Mouse (Mus musculus) heart, adult 2 months (tissue): Measurements from ENCODE around the gene Rmnd5b. TPM values are rescaled to one million over a fixed set of nuclear protein-coding genes. Genes with fewer than 3 reads are reported as not detected.
A peak's percentile ranks its signal among the peaks of the same experiment; 100 is the strongest.

Experiments
- DNase-seq, 2 experiments: peaks; one replicate each; pipeline ENCODE4 v3.0.0; 2021
- H3K27ac ChIP-seq: fragments of 200-600 bp; 2 replicates; pipeline ENCODE4 v1.8.1; 2022
- H3K27me3 ChIP-seq: fragments of 200-500 bp; 2 replicates; pipeline ENCODE4 v1.6.1; 2012; ENCODE audit warnings: mild to moderate bottlenecking, low read length, inconsistent platforms, mixed read lengths; ENCODE audit not compliant: control insufficient read depth, insufficient read depth
- H3K36me3 ChIP-seq: fragments of 200-500 bp; 2 replicates; pipeline ENCODE4 v1.6.1; 2012; ENCODE audit warnings: low read length, inconsistent platforms; ENCODE audit not compliant: control insufficient read depth, insufficient read depth
- H3K4me1 ChIP-seq: fragments of 200-500 bp; 2 replicates; pipeline ENCODE4 v1.6.1; 2011; ENCODE audit warnings: low read length; ENCODE audit not compliant: control insufficient read depth, insufficient read depth
- H3K4me3 ChIP-seq: fragments of 200-600 bp; 2 replicates; pipeline ENCODE4 v1.8.1; 2022
- H3K79me2 ChIP-seq: fragments of 200-500 bp; replicated peaks from 2 replicates; pipeline ENCODE4 v1.6.1; 2012; ENCODE audit warnings: mild to moderate bottlenecking, inconsistent platforms, low read length, moderate library complexity, mixed read lengths; ENCODE audit not compliant: control insufficient read depth, insufficient read depth
- H3K9ac ChIP-seq: fragments of 200-500 bp; 2 replicates; pipeline ENCODE4 v1.6.1; 2012; ENCODE audit warnings: low read depth, mild to moderate bottlenecking, control low read depth, inconsistent platforms, low read length, mixed read lengths
- CTCF ChIP-seq: fragments of 200-600 bp; IDR thresholded peaks from 2 replicates; pipeline ENCODE4 v1.8.1; 2022; ENCODE audit warnings: antibody characterized with exemption, mild to moderate bottlenecking, moderate library complexity
- EP300 ChIP-seq: fragments of 200-500 bp; IDR thresholded peaks from 2 replicates; pipeline ENCODE4 v1.6.1; 2011; ENCODE audit warnings: low read depth, low read length, control low read depth; ENCODE audit not compliant: insufficient read depth
- POLR2A ChIP-seq: fragments of 200-500 bp; IDR thresholded peaks from 2 replicates; pipeline ENCODE4 v1.6.1; 2011; ENCODE audit warnings: mild to moderate bottlenecking, low read depth, low read length, control low read depth; ENCODE audit not compliant: insufficient read depth
- WGBS: fragments of 180-500 bp; shearing (Covaris S2); methylation state at CpG from one replicate; pipeline ENCODE4 v1.1.7; 2018; 5-methylcytosine and 5-hydroxymethylcytosine counted together
- intact Hi-C: fragments of 180-260 bp; cut with DNase I; formaldehyde crosslinking; loops from one replicate; pipeline ENCODE4 v1.15.1; 2025
- polyA plus RNA-seq: library from polyadenylated mRNA; depleted of rRNA; stranded (reverse); fragments of >200 nt; gene quantifications from 2 replicates; pipeline ENCODE4 v1.2.3, GENCODE M21; 2012
- total RNA-seq, 2 experiments: library from RNA; stranded (reverse); gene quantifications; 2 replicates each; pipeline ENCODE4 v1.2.3; 2021

Gene Rmnd5b
- total and polyA plus RNA-seq, 3 experiments, result 14.0 to 24.8 (median 15.0) TPM

DNA sequence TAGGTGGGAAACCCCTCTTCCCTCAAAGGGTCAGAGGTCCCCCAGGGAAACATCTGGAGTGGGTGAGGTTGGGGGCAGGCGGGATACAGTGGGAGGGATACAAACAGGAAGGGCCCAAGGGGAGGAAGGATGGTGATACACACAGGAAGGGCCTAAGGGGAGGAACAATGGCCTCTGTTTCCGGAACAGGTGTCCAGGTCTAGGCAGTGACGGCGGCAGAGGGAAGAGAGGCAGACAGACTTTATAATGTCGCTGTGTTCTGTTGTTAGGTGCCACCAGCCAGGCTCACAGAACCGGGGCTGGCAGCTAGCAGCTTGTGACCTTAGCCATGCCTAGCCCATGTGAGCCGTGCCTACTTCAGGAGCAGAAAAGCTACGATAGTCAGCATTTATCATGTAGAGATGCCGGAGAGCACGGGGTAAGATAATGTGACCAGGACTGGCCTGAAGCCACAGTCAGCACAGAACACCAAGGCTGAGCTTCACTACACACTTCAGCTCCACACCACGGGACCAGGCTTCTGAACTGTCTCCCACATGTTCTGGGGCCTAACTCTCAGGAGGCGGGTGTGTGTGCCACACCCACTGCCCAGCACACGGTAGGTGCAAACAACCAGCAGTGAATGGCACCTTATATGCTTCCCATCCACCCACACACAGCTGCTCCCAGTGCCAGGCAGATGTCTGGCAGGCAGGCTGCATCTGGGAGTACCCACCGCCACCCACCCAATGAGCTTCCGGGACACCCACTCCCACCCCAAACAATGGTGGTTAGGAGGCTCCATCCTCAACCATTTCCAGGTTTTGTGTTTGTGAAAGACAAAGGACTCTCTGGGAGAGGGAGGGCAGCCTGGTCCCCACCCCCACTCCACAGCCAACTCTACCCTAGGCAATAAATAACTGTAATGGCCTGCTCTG, 11.3 kb upstream of the Rmnd5b start:
- H3K36me3 ChIP-seq, result no peaks in the 10 kb centered on the region; the same call in none of the 2 replicates
- TF ChIP-seq CTCF, result no peak
- TF ChIP-seq POLR2A, result peak; percentile 39; the same call in 1 of the 2 replicates
- TF ChIP-seq EP300, result peak; percentile 93
- peaks cover 10% of the 10 kb centered on the region for H3K4me1 ChIP-seq
- WGBS, result 36% methylated on average over 15 of the region's 15 CpGs
- H3K9ac ChIP-seq, result peak overlapping the region; percentile 31
- H3K79me2 ChIP-seq, result no peaks in the 10 kb centered on the region
- intact Hi-C loops, result no loop called here
- peak overlapping the region; percentile 43 for H3K4me3 ChIP-seq
- DNase-seq, result peak; percentile 68 to 73
- peak overlapping the region; percentile 79 for H3K27ac ChIP-seq
- H3K27me3 ChIP-seq, result no peaks in the 10 kb centered on the region

DNA sequence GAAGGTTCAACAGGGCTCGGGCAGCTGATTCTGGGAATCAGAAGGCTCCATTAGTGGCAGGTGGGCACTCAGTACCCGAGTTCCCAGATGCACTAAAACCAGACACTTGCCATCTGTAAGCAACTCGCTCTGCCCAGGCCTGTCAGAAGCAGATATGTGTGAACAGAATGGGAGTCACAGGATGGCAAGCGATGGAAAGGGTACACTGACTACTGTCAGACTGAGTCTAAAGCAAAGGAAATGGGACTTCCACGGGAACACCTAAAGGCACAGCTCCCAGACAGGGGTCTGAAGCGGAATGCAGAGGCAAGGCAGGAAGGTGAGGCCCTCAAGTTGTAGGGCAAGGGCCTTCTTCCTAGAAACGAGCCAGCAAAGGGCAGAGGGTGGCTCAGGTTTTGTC, 10.5 kb upstream of the Rmnd5b start:
- no peaks in the 10 kb centered on the region for H3K79me2 ChIP-seq
- intact Hi-C loops, result no loop called here
- peaks cover 12% of the 10 kb centered on the region for H3K4me1 ChIP-seq
- H3K27me3 ChIP-seq, result no peaks in the 10 kb centered on the region
- peak overlapping the region; percentile 33; the same call in 1 of the 2 replicates for H3K4me3 ChIP-seq
- H3K36me3 ChIP-seq, result peaks cover 2% of the 10 kb centered on the region
- peak overlapping the region; percentile 17; the same call in 1 of the 2 replicates for H3K9ac ChIP-seq
- 65% methylated on average over 7 of the region's 7 CpGs for WGBS
- TF ChIP-seq EP300 (no peak), CTCF (no peak)
- no peak for DNase-seq
- peak overlapping the region; percentile 79 for H3K27ac ChIP-seq

DNA sequence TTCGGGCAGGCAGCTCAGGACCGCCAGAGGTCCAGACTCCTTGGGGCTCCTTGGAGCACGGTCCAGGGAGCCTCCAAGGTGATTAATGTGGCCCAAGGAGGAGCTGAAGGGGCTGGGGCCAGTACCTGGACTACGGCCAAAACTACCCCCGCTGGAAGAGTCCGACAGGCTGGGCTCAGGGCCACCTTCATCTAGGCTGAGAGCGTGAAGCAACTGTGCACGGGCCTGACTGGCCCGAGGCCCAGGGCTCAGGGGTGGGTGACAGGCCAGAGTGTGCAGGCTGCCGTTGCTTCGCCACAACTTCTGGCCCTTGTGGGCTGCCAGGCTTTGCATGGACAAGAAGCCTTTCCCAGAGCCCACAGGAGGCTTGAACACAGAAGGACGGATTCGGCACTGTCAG, 9.6 kb upstream of the Rmnd5b start:
- TF ChIP-seq POLR2A (no peak), CTCF (no peak)
- Histone ChIP-seq H3K27me3 (no peaks in the 10 kb centered on the region), H3K79me2 (no peaks in the 10 kb centered on the region), H3K36me3 (peaks cover 2% of the 10 kb centered on the region), H3K9ac (0 out of 2 replicates have a peak overlapping the region, but pooled peaks have one; percentile 4), H3K27ac (peak overlapping the region; percentile 79), H3K4me1 (peaks cover 12% of the 10 kb centered on the region), H3K4me3 (no peak overlapping the region; the same call in 1 of the 2 replicates)
- WGBS, result 46% methylated on average over 13 of the region's 13 CpGs
- DNase-seq, result no peak
- intact Hi-C loops, result no loop called here

DNA sequence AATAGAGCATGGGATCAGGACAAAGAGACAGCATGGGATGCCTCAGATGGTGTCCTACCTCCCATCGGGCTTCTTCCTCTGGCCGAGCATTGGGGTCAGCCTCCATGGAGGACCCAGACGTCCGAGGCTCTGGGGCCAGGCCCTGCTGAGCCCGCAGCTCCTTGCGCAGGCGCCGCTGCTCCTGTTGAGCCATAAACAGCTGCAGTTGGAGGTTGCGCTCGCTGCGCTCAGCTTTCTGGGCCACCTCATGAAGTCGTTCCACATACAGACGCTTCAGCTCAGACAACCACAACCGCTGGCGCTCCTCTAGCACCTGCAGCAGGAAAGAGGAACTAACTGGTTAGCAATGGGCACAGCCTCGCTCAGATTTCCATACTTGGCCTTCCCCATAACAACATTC, 8.5 kb upstream of the Rmnd5b start:
- intact Hi-C loops, result no loop called here
- no peaks in the 10 kb centered on the region for H3K79me2 ChIP-seq
- WGBS, result 80% methylated on average over 16 of the region's 16 CpGs
- peak in 1 of 2 experiments; percentile 51 for DNase-seq
- no peak overlapping the region for H3K27ac ChIP-seq
- H3K36me3 ChIP-seq, result peaks cover 2% of the 10 kb centered on the region
- no peak overlapping the region for H3K9ac ChIP-seq
- TF ChIP-seq CTCF (no peak), POLR2A (no peak), EP300 (no peak)
- H3K4me1 ChIP-seq, result peaks cover 12% of the 10 kb centered on the region
- H3K4me3 ChIP-seq, result no peak overlapping the region
- H3K27me3 ChIP-seq, result no peaks in the 10 kb centered on the region

DNA sequence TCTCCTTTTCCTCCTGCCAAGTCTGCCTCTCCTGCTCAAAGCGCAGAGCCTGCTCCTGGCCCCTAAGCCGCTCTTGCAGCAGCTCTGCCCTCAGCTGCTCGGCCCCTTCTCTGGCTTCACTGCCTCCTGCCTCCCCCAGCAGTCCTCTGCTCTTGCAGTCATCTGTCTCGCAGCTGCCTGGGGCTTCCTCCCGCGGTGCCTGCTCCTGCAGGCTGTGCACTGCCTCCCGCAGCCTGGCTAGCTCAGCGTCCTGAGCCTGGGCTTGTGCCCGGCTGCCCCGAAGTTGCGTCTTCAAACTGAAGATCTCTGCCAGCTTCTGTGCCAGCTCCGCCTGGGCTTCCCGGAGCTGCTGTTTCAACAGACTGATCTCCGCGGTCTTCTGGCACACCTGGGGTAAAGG, 8.1 kb upstream of the Rmnd5b start:
- intact Hi-C loops, result no loop called here
- peak overlapping the region; percentile 28; the same call in 1 of the 2 replicates for H3K27ac ChIP-seq
- H3K4me3 ChIP-seq, result no peak overlapping the region

DNA sequence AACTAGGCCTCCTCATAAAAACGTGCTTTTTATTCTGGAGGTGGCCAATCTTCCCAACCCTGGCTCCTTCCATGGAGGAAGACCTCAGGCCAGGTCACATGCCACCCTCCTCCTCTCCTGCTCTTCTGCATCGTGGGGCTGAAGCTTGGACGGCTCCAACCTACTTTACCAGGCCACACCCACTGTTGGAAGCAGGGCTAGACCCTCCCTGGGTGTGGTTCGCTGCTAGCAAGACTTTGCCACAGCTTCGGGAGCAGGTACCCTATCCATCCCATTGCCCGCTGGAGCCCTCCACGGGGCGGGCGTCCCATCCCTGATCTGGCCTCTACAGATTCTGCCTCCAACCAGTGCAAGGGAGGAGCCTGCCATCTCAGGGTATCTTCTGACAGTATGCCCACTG, 7.5 kb upstream of the Rmnd5b start:
- Histone ChIP-seq H3K27ac (peak overlapping the region; percentile 28; the same call in 1 of the 2 replicates), H3K4me1 (peaks cover 12% of the 10 kb centered on the region), H3K36me3 (peaks cover 2% of the 10 kb centered on the region), H3K4me3 (no peak overlapping the region), H3K9ac (no peak overlapping the region), H3K79me2 (no peaks in the 10 kb centered on the region), H3K27me3 (no peaks in the 10 kb centered on the region)
- intact Hi-C loops, result no loop called here
- peak in 1 of 2 experiments; percentile 37 for DNase-seq
- WGBS, result 53% methylated on average over 9 of the region's 9 CpGs
- no peak for TF ChIP-seq CTCF
- no peak for TF ChIP-seq POLR2A
- TF ChIP-seq EP300, result no peak

More for the DNA sequence above, 8.1 kb upstream of the Rmnd5b start:
- Histone ChIP-seq H3K4me1 (peaks cover 12% of the 10 kb centered on the region), H3K27me3 (no peaks in the 10 kb centered on the region), H3K36me3 (peaks cover 2% of the 10 kb centered on the region), H3K9ac (no peak overlapping the region), H3K79me2 (no peaks in the 10 kb centered on the region)
- peak in 1 of 2 experiments; percentile 33 for DNase-seq
- TF ChIP-seq CTCF (no peak), EP300 (no peak), POLR2A (no peak)
- 48% methylated on average over 15 of the region's 15 CpGs for WGBS
